Mouse (Mus musculus) spleen, adult 18-20 months (tissue): ENCODE measurements at regions not wholly inside any gene's neighbourhood (a gene's known extent, or its start where the extent isn't known, plus 50 kb on each side); places are given as distances from the start of the nearest gene placed in this dataset.

ENCODE experiments used
- DNase-seq, 2 experiments: peaks; one replicate each; pipeline ENCODE4 v3.0.0; 2022; ENCODE audit warnings: mixed read lengths in 2 of 2

DNA sequence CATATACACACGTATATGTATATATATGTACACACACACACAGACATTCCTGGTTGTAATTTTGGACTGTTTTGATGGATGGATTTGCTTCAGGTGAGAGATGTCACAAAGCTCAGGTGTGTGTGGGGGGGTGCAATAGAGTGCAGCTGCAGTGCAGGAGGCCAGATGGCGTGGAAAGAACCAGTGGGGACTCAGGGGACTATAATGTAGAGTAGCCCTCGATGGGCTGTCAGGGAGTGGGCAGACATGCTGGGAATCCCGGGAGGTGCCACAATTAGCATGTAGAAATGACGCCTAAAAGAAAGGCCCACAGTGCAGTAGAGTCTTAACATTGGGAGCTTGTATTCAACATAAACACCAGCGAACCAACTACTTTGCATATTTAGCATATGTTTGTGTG lies 763.5 kb upstream of the Car8 start:
- DNase-seq = no peak

GRCm38 (mm10) chr4:8998606-8999005 lies 759.8 kb upstream of the Car8 start:
- no peak for DNase-seq

GRCm38 (mm10) chr4:8992171-8992570 lies 753.3 kb upstream of the Car8 start:
- no peak for DNase-seq

DNA sequence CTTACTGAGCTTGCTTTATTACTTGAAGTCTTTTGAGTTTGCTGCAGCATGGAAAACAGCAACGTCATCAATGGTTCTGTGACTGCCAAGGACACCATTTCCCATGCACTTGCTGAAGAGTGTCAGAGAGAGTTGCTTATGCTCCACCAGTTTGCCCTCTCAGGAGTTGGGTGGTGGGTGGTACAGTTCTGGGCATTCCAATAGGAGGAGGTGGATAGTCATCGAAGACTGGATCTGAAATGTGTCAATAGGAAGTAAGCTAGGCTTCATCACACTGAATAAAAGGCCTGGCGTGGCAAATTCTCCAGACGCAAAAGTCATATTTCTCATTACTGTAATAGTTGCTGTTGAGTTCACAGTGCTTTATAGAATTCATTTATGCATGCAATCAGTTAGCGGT lies 751.7 kb upstream of the Car8 start:
- no peak for DNase-seq

- DNase-seq = no peak
Observed at GRCm38 (mm10) chr4:8989614-8990013, 750.8 kb upstream of the Car8 start.

DNA sequence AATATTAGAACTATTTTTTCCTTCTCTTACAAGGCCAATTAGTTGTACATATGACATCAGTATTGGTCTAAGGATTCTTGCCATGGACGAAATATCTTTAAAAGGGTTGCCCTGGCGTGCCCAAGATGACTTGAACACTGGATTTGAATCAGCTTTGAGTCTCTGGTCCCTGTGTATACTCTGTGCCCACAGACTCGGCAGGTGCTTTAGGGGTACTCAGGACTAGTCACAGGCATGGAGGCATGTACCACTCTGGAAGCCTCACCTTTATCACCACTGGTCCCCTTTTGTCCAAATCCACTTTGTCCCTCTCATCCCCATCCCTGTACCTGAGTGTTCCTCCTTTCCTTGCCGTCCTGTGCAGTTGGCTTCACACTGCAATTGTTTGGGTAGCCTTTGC lies 750.3 kb upstream of the Car8 start:
- no peak for DNase-seq

- DNase-seq = no peak
Observed at GRCm38 (mm10) chr4:8988345-8988733, 749.5 kb upstream of the Car8 start.

DNA sequence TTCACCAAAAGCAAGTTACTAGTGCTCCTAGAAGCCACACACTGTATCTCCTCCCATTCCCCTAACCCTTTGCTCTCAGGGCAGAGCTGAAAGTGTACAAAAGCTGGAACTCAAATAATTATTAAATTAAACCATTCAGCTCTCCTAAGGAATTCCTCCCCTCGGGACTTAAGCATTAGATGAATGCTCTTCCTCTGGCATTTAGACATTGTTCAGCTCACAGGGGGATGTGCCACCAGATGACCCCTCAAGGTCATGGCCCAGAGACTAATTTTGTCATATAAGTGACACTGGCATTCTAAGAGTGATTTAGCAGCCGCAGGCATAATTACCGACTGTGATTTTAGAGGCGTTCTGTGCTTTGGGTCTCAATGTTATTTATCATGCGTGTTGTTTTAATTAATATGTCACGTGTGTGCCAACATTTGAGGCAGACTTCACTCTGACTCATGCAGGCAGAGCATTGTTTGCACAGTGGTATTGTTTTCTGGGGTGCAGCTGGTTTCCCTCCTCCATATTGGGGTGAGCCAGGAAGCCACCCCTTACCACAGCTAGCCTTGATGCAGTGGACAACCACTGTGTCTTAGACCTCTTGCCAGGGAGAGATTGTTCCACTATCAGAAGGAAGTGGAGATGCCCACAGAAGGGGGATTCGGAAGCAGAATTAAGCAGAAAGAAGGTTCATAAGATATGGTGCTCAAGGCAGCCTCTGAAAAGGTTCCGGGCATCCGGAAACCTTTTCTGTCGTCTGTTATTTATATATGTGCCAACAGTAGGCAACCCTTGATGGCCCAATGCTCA lies 748.9 kb upstream of the Car8 start:
- no peak for DNase-seq

GRCm38 (mm10) chr4:8986394-8987091 lies 747.7 kb upstream of the Car8 start:
- DNase-seq = no peak

DNA sequence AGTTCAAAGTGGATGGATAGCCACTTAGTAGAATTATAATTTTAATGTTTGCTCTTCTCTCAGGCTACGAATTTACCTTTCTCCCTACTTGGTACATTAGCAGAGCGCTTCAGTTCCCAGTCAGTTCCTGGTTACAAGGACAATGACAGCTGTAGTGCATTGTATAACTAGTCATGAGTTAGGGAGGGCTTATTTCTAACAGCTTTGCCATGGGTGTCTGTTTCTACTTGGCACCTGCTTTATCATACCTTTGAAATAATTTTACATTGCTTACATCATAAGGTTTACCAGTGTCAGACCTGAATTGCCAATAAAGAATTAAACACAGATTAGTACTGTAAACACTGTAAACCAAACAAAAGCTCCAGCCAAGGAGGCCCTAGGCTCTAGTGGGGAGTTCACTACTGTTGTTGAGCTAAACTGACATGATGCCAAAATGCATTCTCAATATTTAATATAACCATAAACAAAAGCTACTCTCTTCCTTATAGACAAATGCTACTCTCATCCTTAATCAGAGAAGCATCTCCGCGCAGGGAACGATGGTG lies 745.3 kb upstream of the Car8 start:
- no peak for DNase-seq

DNA sequence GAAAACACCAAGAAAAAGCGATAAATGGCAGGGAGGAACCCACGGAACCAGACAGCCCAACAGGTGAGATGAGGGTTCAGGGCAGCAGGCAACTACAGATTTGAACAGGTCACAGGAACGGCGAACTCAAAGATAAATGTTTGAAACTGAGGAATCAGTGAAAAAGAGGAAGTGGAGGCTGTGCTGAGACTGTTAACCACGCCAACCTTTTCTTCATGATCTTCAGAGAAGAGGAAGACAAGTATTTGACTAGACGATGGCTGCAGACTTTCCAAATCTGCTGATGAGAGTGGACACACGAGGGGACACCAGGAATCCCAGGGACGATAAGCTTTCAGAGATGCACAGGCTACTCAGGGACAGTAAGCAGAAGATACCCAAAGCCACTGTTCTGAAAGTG lies 740.1 kb upstream of the Car8 start:
- no peak for DNase-seq

DNA sequence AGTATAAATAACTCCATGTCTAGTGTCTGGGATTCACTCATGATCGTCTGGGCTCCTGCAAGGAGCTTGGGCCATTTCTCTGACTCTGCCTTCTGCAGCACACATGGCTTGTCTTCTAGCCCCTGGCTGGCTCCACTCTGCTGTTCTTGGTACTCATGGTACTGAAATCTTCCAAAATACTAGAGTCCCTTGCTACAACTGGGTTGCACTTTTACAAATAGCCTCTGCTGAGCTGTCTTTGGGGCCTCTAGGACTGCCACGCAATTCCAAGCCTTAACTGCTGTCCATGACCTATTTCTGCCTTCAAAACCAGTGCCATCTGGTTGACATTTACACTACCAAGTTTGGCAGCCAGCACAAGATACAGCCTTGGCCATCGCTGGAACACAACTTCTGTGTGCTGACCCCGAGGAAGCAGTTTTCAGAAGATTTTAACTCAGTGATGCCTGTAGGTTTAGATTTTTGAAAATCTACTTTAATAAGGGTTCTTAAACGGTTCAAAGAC lies 731.2 kb upstream of the Car8 start:
- DNase-seq = no peak

- no peak for DNase-seq
Observed at GRCm38 (mm10) chr4:8968741-8969140, 729.9 kb upstream of the Car8 start.

DNA sequence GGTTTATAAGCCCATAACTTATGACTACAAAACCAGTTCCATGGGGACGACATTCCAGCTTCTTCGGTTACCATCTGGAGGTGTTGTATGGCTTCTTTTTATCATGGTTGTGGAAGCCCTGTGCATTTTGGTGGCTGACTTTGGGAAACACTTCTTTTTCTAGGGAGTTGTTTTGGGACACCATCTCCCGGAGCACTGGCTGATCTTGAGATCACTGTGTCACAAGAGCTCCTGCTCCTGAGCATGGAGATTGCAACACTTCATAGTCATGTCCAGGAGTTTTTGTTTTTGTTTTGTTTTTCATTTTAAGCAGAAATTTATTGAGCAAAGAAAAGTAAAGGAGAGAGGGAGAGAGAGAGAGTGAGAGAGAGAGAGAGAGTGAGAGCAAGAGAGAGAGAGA lies 729.1 kb upstream of the Car8 start:
- DNase-seq = no peak

DNA sequence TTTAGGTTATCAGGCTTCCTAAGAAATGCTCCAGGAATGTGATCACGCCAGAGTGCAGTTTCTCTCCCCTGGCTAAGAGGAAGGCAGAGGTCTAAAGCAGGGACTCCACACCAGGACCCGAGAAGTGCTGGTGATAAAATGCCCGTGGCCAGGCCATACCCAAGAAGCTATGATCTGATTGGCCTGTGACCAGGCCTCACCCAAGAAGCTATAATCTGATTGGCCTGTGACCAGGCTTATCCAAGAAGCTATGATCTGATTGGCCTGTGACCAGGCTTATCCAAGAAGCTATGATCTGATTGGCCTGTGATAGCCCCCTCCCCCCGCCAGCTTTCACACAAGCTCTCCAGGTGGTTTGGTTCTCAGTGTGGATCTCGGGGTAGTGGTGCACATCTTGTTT lies 726.7 kb upstream of the Car8 start:
- no peak for DNase-seq

DNA sequence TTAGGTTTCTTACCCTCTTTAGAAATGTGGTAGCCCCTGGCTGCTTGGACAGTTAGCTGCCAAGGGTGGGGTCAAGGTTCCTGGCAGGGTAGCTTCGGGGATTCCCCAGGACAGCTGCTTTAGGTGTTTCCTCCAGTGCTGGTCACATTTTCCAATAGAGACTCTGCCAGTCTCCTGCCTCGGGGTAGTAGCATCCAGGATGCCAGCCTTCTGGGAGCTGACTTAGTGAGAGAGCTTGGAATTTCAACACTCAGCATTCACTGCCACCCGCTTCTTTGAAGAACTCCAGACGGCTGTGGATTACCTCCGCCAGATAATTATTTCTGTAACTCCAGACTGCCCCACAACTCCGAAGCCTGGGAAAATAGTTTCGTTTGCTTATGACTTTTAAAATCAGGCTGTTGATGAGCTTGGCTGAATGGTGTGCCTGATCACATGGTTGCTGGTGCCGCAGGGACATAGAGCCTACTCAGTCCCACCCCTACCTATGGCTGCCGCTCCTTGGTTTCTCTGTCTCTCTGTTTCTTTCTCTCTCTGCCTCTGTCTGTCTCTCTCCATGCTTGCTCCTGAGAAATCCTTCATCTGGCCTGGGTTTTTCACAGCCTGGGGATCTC lies 724.2 kb upstream of the Car8 start:
- DNase-seq = no peak

DNA sequence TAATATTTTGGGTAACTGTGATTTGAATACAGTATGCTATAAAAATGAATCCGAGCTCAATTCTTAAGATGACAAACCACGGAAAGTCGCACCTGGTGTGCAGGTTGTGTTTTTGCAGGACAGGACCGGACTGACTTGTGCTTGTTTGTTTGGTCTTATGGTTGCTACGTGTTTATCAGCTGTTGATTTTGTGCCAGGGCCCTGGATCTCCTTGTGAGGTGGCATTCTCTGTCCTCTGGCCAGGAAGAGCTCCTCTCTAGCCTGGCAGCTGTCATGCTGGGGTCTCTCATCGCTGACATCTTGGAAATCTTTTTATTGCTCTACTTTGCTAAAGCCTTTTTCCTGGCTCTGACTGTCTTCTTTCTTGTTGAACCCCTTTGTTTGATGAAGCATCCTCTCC lies 723.0 kb upstream of the Car8 start:
- no peak for DNase-seq

DNA sequence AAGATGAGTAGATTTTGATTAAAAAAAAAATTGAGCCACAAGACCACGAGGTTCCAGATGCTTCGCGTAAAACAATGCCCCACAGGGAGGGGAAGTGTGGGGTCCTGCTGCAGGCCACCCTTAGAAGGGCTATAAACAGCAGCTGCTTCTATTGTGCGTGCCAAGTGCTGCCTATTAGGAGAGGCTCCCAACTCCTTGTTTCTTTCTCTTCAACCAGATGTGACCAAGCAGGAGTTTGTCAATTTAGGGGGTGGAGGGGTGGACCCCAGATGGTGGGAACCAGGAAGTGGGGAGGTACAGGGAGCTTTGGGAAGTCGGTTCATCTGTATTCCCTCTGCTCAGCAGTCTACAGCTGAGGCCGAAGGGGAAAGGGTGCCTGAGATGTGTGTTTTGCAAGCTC lies 718.9 kb upstream of the Car8 start:
- no peak for DNase-seq

DNA sequence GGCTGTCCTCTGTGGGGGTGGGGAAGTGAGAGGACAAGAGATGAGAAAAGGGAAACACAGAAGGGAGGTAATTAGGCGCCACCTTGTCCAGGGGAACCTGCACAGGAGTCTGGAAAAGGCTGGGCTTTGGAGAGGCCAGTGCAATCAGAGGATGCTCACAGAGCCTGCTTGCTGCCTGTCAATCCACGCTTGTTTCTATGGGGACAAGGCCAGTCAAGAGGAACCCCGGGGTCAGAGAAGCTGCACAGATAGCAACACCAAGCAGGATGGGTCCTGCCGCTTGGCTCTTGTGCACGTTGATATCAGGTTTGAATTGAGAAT lies 718.1 kb upstream of the Car8 start:
- no peak for DNase-seq

DNA sequence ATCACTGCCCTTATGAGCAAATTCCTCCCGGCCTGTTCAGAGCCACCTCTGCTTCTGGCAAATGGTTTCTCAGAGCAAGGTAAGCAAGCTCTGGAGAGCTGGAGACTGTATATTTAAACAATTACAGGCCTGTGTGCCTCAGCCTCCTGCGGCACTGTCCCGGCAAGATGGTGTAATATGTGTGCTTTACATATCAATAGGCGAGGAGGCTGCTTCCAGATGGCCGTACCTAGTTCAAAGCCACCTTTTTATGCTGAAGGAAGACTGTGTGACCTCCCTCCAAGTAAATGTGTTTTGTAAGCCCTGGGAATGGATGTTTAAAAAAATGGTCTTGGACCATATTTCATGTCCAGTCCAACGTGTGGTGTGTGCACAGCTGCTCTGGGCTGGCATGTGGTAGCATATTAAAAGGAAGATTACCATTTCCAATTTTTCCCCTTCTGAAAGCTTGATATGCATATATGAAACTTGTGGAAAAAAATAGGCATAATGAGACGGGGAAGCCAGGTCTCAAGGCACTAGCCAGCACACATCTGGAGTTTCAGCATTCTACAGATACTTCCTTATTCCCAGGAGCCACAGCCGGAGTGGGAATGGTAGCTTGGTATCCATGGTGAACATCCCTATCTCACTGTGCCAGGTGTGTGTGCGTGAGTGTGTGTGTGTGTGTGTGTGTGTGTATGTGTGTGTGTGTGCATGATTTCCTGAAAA lies 717.6 kb upstream of the Car8 start:
- no peak for DNase-seq

DNA sequence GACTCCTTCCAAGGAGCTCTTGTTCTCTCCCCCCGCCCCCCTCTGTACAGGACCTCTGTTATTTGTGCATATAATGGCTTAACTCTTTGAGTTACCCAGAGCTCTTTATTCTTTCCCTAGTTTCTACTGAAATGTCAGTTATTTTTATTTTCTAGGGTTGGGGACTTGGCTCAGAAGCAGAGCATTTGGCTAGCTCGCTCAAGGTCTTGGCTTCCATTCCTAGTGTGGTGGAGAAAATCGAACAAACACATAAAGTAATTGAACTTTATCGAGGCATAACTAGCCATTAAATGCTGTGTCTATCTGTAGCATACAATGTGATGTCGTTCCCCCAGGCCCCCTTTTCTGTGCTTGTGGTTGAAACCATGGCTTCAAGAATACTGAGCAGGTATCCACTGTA lies 716.5 kb upstream of the Car8 start:
- no peak for DNase-seq

DNA sequence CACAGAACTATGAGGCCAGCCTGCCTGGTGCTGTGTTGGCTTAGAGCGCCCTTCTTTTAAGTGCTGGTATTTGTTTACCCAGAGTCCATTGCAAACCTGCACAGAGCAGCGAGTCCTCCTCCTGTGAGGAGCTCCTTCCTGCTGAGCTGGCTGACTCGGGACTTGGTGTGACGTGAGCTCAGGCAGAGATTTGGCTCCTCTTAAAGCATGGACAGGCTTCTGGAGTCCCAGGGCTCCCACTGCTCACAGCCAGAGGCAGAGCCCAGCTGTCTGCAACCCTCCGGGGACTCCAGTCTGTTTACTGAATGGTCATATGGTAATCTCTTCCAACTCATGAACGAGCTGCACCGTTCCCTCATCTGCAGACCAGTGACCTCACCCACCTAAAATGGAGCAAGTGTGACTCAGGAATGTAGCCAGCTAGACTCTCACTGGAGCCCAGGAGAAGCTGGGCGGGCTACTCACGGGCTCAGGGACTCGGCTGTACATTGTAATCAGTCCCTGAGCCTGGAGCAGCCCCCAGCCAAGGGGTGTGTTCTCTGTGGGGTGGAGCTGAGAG lies 715.6 kb upstream of the Car8 start:
- DNase-seq = no peak

DNA sequence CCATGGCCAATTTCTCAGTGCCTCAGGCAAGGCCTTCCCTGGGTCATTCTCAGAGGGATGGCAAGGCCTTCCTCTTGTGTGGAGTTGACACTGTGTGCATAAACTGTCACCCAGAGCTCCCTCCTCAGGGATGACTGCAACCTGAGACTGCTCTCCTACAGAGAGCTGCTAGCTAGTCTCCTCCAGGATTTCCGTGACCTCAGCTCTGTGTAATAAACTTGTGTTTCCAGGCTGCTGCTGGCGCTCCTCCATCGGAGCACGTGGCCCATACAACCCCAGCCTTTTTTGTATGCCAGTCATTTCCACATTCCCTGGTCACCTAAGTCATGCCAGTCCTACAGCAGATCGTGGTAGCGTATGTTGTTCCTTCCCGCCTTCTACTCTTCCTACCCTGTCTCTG lies 714.3 kb upstream of the Car8 start:
- no peak for DNase-seq
